Mouse (Mus musculus) c-Kit-positive CD71-positive TER-119-negative erythroid progenitor cells, embryonic 14.5 days (primary cell): ENCODE measurements at regions not wholly inside any gene's neighbourhood (a gene's known extent, or its start where the extent isn't known, plus 50 kb on each side); places are given as distances from the start of the nearest gene placed in this dataset.

Experiments used
- DNase-seq: peaks from one replicate; pipeline ENCODE4 v3.0.0-alpha.2; 2013; ENCODE audit warnings: low read depth

- no peak for DNase-seq
Observed at GRCm38 (mm10) chr1:186295201-186295600, 178.1 kb upstream of the Lyplal1 start.

GRCm38 (mm10) chr1:186294635-186295034 lies 177.5 kb upstream of the Lyplal1 start:
- no peak for DNase-seq

GRCm38 (mm10) chr1:186289117-186289516 lies 172.0 kb upstream of the Lyplal1 start:
- peak; percentile 2 for DNase-seq

GRCm38 (mm10) chr1:186287831-186288230 lies 170.7 kb upstream of the Lyplal1 start:
- DNase-seq: no peak

GRCm38 (mm10) chr1:186286401-186286800 lies 169.3 kb upstream of the Lyplal1 start:
- no peak for DNase-seq

- DNase-seq: no peak
Observed at GRCm38 (mm10) chr1:186277981-186278634, 161.0 kb upstream of the Lyplal1 start.

- DNase-seq: no peak
Observed at GRCm38 (mm10) chr1:186271436-186271835, 154.3 kb upstream of the Lyplal1 start.

GRCm38 (mm10) chr1:186267317-186267716 lies 150.2 kb upstream of the Lyplal1 start:
- DNase-seq: no peak

- no peak for DNase-seq
Observed at GRCm38 (mm10) chr1:186264639-186265038, 147.5 kb upstream of the Lyplal1 start.

- DNase-seq: no peak
Observed at GRCm38 (mm10) chr1:186263955-186264354, 146.8 kb upstream of the Lyplal1 start.

- DNase-seq: no peak
Observed at GRCm38 (mm10) chr1:186263196-186263595, 146.1 kb upstream of the Lyplal1 start.

- DNase-seq: no peak
Observed at GRCm38 (mm10) chr1:186262040-186262439, 144.9 kb upstream of the Lyplal1 start.

- no peak for DNase-seq
Observed at GRCm38 (mm10) chr1:186261326-186261833, 144.3 kb upstream of the Lyplal1 start.

GRCm38 (mm10) chr1:186257611-186258010 lies 140.5 kb upstream of the Lyplal1 start:
- DNase-seq: no peak

GRCm38 (mm10) chr1:186255476-186256080 lies 138.5 kb upstream of the Lyplal1 start:
- DNase-seq: no peak

GRCm38 (mm10) chr1:186254500-186254899 lies 137.4 kb upstream of the Lyplal1 start:
- DNase-seq: no peak

- DNase-seq: no peak
Observed at GRCm38 (mm10) chr1:186252551-186252950, 135.4 kb upstream of the Lyplal1 start.

GRCm38 (mm10) chr1:186250316-186250715 lies 133.2 kb upstream of the Lyplal1 start:
- no peak for DNase-seq

GRCm38 (mm10) chr1:186249214-186249613 lies 132.1 kb upstream of the Lyplal1 start:
- DNase-seq: no peak

- no peak for DNase-seq
Observed at GRCm38 (mm10) chr1:186245723-186246440, 128.8 kb upstream of the Lyplal1 start.

- no peak for DNase-seq
Observed at GRCm38 (mm10) chr1:186241112-186241511, 124.0 kb upstream of the Lyplal1 start.

- no peak for DNase-seq
Observed at GRCm38 (mm10) chr1:186237556-186237955, 120.4 kb upstream of the Lyplal1 start.
